Mouse (Mus musculus) heart, postnatal 0 days (tissue): Measurements from ENCODE around the gene Srsf2.

Source experiments
- CTCF ChIP-seq: IDR thresholded peaks from 2 replicates; pipeline ENCODE4 v1.5.1; 2016; ENCODE audit warnings: antibody characterized with exemption, control low read depth, low read depth
- EP300 ChIP-seq: IDR thresholded peaks from 2 replicates; pipeline ENCODE4 v1.6.1; 2016; ENCODE audit warnings: antibody characterized with exemption, low read depth

- TF ChIP-seq CTCF = no peak
- no peak for TF ChIP-seq EP300
Measured at GRCm38 (mm10) chr11:116823255-116823654, 29.6 kb downstream of the Srsf2 start.
